Mouse (Mus musculus) testis, postnatal 14 days (tissue): ENCODE measurements around the gene Sept9.

Experiments
- DNase-seq: peaks from one replicate; pipeline ENCODE4 v3.0.0; 2021; ENCODE audit warnings: low spot score

Gene Sept9

GRCm38 (mm10) chr11:117407651-117408441 lies 208.4 kb downstream of the Sept9 start:
- no peak for DNase-seq

- no peak for DNase-seq
Measured at GRCm38 (mm10) chr11:117408442-117409031, 209.1 kb downstream of the Sept9 start.

- no peak for DNase-seq
Measured at GRCm38 (mm10) chr11:117409331-117409730, 209.9 kb downstream of the Sept9 start.

- DNase-seq, result no peak
Measured at GRCm38 (mm10) chr11:117410059-117410458, 210.6 kb downstream of the Sept9 start.

- no peak for DNase-seq
Measured at GRCm38 (mm10) chr11:117411663-117412062, 212.2 kb downstream of the Sept9 start.
